Mouse (Mus musculus): ENCODE measurements at regions not wholly inside any gene's neighbourhood (a gene's known extent, or its start where the extent isn't known, plus 50 kb on each side); places are given as distances from the start of the nearest gene placed in this dataset.
"Not testable (repeated sequence)": the region's sequence is repeated elsewhere in the genome, so short reads cannot be mapped to it uniquely, and the experiment has no call there.

- no peaks in the 10 kb centered on the region for H3K9me3 ChIP-seq (replicated peaks)
These were observed 700.1 kb downstream of the Dad1 start for GRCm38 (mm10) chr14:53553771-53554170.

GRCm38 (mm10) chr14:53547365-53547764 lies 706.5 kb downstream of the Dad1 start:
- not testable (repeated sequence) for H3K9me3 ChIP-seq (replicated peaks); H3K36me3 ChIP-seq; H3K4me3 ChIP-seq; H3K4me1 ChIP-seq; H3K27ac ChIP-seq (replicated peaks); H3K27me3 ChIP-seq (ENCODE audit: low read depth, poor library complexity, severe bottlenecking); DNase-seq (ENCODE audit: low spot score)

More at GRCm38 (mm10) chr14:53553771-53554170, 700.1 kb downstream of the Dad1 start:
- Histone ChIP-seq H3K27ac (replicated peaks) (no peak overlapping the region), H3K36me3 (no peaks in the 10 kb centered on the region), H3K27me3 (ENCODE audit: low read depth, poor library complexity, severe bottlenecking) (no peaks in the 10 kb centered on the region), H3K4me3 (no peak overlapping the region), H3K4me1 (no peaks in the 10 kb centered on the region)
- no peak for DNase-seq (ENCODE audit: low spot score)

- Histone ChIP-seq H3K27ac (replicated peaks) (no peak overlapping the region), H3K4me1 (no peaks in the 10 kb centered on the region), H3K4me3 (no peak overlapping the region), H3K9me3 (replicated peaks) (no peaks in the 10 kb centered on the region), H3K27me3 (ENCODE audit: low read depth, poor library complexity, severe bottlenecking) (no peaks in the 10 kb centered on the region), H3K36me3 (no peaks in the 10 kb centered on the region)
- 82% methylated on average over 5 of the region's 5 CpGs for WGBS
- DNase-seq (ENCODE audit: low spot score), result no peak
These were observed 708.6 kb downstream of the Dad1 start for GRCm38 (mm10) chr14:53545351-53545750.

- H3K27me3 ChIP-seq (ENCODE audit: low read depth, poor library complexity, severe bottlenecking); H3K9me3 ChIP-seq (replicated peaks); H3K4me3 ChIP-seq; H3K36me3 ChIP-seq; H3K4me1 ChIP-seq; H3K27ac ChIP-seq (replicated peaks); DNase-seq (ENCODE audit: low spot score): not testable (repeated sequence)
- WGBS, result 53% methylated on average over 2 of the region's 2 CpGs
These were observed 712.3 kb downstream of the Dad1 start for GRCm38 (mm10) chr14:53541640-53542039.

- H3K9me3 ChIP-seq (replicated peaks); H3K27me3 ChIP-seq (ENCODE audit: low read depth, poor library complexity, severe bottlenecking); H3K4me3 ChIP-seq; H3K4me1 ChIP-seq; H3K27ac ChIP-seq (replicated peaks); H3K36me3 ChIP-seq: not testable (repeated sequence)
- 60% methylated on average over 7 of the region's 7 CpGs for WGBS
- peak; percentile 14 for DNase-seq (ENCODE audit: low spot score)
These were observed 716.0 kb downstream of the Dad1 start for GRCm38 (mm10) chr14:53537895-53538294.

GRCm38 (mm10) chr14:53523430-53523829 lies 730.5 kb downstream of the Dad1 start:
- DNase-seq (ENCODE audit: low spot score); H3K36me3 ChIP-seq; H3K9me3 ChIP-seq (replicated peaks); H3K4me3 ChIP-seq; H3K27me3 ChIP-seq (ENCODE audit: low read depth, poor library complexity, severe bottlenecking); H3K27ac ChIP-seq (replicated peaks); H3K4me1 ChIP-seq: not testable (repeated sequence)
- WGBS, result no CpG with 5 or more reads among the region's 3 CpGs

- H3K4me1 ChIP-seq; H3K9me3 ChIP-seq (replicated peaks); H3K36me3 ChIP-seq; H3K4me3 ChIP-seq; H3K27me3 ChIP-seq (ENCODE audit: low read depth, poor library complexity, severe bottlenecking); H3K27ac ChIP-seq (replicated peaks); DNase-seq (ENCODE audit: low spot score): not testable (repeated sequence)
- no CpG with 5 or more reads among the region's 1 CpGs for WGBS
These were observed 735.0 kb downstream of the Dad1 start for GRCm38 (mm10) chr14:53518954-53519353.

- H3K36me3 ChIP-seq; H3K27me3 ChIP-seq (ENCODE audit: low read depth, poor library complexity, severe bottlenecking); DNase-seq (ENCODE audit: low spot score); H3K4me3 ChIP-seq; H3K4me1 ChIP-seq; H3K27ac ChIP-seq (replicated peaks); H3K9me3 ChIP-seq (replicated peaks): not testable (repeated sequence)
- no CpG with 5 or more reads among the region's 10 CpGs for WGBS
These were observed 737.2 kb downstream of the Dad1 start for GRCm38 (mm10) chr14:53516623-53517238.

GRCm38 (mm10) chr14:53505389-53505788 lies 748.5 kb downstream of the Dad1 start:
- H3K27ac ChIP-seq (replicated peaks); H3K4me1 ChIP-seq; H3K9me3 ChIP-seq (replicated peaks); H3K4me3 ChIP-seq; H3K36me3 ChIP-seq; H3K27me3 ChIP-seq (ENCODE audit: low read depth, poor library complexity, severe bottlenecking): not testable (repeated sequence)
- peak; percentile 12 for DNase-seq (ENCODE audit: low spot score)
- WGBS, result 63% methylated on average over 1 of the region's 2 CpGs

- H3K27ac ChIP-seq (replicated peaks); H3K27me3 ChIP-seq (ENCODE audit: low read depth, poor library complexity, severe bottlenecking); H3K36me3 ChIP-seq; H3K9me3 ChIP-seq (replicated peaks); DNase-seq (ENCODE audit: low spot score); H3K4me3 ChIP-seq; H3K4me1 ChIP-seq: not testable (repeated sequence)
- 88% methylated on average over 7 of the region's 9 CpGs for WGBS
These were observed 765.5 kb downstream of the Dad1 start for GRCm38 (mm10) chr14:53488383-53488782.

GRCm38 (mm10) chr14:53487611-53488010 lies 766.3 kb downstream of the Dad1 start:
- not testable (repeated sequence) for H3K9me3 ChIP-seq (replicated peaks); DNase-seq (ENCODE audit: low spot score); H3K27ac ChIP-seq (replicated peaks); H3K36me3 ChIP-seq; H3K4me1 ChIP-seq; H3K27me3 ChIP-seq (ENCODE audit: low read depth, poor library complexity, severe bottlenecking); H3K4me3 ChIP-seq
- 33% methylated on average over 5 of the region's 5 CpGs for WGBS

GRCm38 (mm10) chr14:53474170-53474569 lies 779.7 kb downstream of the Dad1 start:
- not testable (repeated sequence) for H3K9me3 ChIP-seq (replicated peaks); H3K27me3 ChIP-seq (ENCODE audit: low read depth, poor library complexity, severe bottlenecking); H3K4me3 ChIP-seq; H3K4me1 ChIP-seq; H3K36me3 ChIP-seq; DNase-seq (ENCODE audit: low spot score); H3K27ac ChIP-seq (replicated peaks)
- 92% methylated on average over 7 of the region's 7 CpGs for WGBS

- not testable (repeated sequence) for H3K4me3 ChIP-seq; H3K27me3 ChIP-seq (ENCODE audit: low read depth, poor library complexity, severe bottlenecking); H3K9me3 ChIP-seq (replicated peaks); H3K36me3 ChIP-seq; H3K27ac ChIP-seq (replicated peaks); H3K4me1 ChIP-seq; DNase-seq (ENCODE audit: low spot score)
These were observed 793.1 kb downstream of the Dad1 start for GRCm38 (mm10) chr14:53460790-53461189.

- H3K27me3 ChIP-seq (ENCODE audit: low read depth, poor library complexity, severe bottlenecking), result no peaks in the 10 kb centered on the region
- 93% methylated on average over 1 of the region's 1 CpGs for whole genome bisulfite sequencing
- H3K36me3 ChIP-seq, result no peaks in the 10 kb centered on the region
- no peaks in the 10 kb centered on the region for H3K9me3 ChIP-seq (replicated peaks)
- no peak for DNase-seq (ENCODE audit: low spot score)
- H3K27ac ChIP-seq (replicated peaks), result no peak overlapping the region
- no peaks in the 10 kb centered on the region for H3K4me1 ChIP-seq
- H3K4me3 ChIP-seq, result no peak overlapping the region
These were observed 799.9 kb downstream of the Dad1 start for GRCm38 (mm10) chr14:53454001-53454400.
